Mouse (Mus musculus) E14TG2a.4 (cell line): Measurements from ENCODE around the gene Myl6.
"Not testable (repeated sequence)": the region's sequence is repeated elsewhere in the genome, so short reads cannot be mapped to it uniquely, and the experiment has no call there.

Experiments used
- H3K27me3 ChIP-seq: 2 replicates; pipeline ENCODE4 v1.6.1; 2014; ENCODE audit warnings: low read length, control low read depth; ENCODE audit not compliant: insufficient read depth
- H3K36me3 ChIP-seq: 2 replicates; pipeline ENCODE4 v1.6.1; 2014; ENCODE audit warnings: low read length, control low read depth; ENCODE audit not compliant: insufficient read depth
- H3K4me1 ChIP-seq: replicated peaks from 2 replicates; pipeline ENCODE4 v1.6.1; 2014; ENCODE audit warnings: low read depth, low read length, control low read depth
- H3K4me3 ChIP-seq: replicated peaks from 2 replicates; pipeline ENCODE4 v1.5.1; 2014; ENCODE audit warnings: mild to moderate bottlenecking, low read length
- H3K9me3 ChIP-seq: 2 replicates; pipeline ENCODE4 v1.6.1; 2014; ENCODE audit warnings: low read length, control low read depth
- CTCF ChIP-seq: conservative IDR thresholded peaks from 2 replicates; pipeline ENCODE4 v1.5.1; 2014; ENCODE audit warnings: low read length
- NANOG ChIP-seq: IDR thresholded peaks from 2 replicates; pipeline ENCODE4 v1.6.1; 2014; ENCODE audit warnings: borderline replicate concordance, low read length, mixed read lengths
- POU5F1 ChIP-seq: IDR thresholded peaks from 2 replicates; pipeline ENCODE4 v1.6.1; 2014; ENCODE audit warnings: low read length, borderline replicate concordance

Gene Myl6

DNA sequence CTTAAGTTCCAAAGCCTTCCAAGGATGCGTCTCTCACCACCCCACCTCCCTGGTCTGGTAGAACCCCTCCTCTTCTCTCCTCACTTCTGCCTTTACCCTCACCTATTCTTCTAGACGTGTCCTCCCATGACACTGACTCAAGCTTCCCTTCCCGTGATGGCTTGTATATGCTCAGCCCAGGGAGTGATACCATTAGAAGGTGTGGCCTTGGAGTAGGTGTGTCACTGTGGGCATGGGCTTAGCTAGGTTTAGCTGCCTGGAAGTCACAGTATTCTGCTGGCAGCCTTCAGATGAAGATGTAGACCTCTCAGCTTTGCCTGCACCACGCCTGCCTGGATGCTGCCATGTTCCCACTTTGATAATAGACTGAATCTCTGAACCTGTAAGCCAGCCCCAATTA is 21.1 kb upstream of the Myl6 start:
- Histone ChIP-seq H3K4me1 (peaks cover 52% of the 10 kb centered on the region), H3K36me3 (peaks cover 97% of the 10 kb centered on the region), H3K9me3 (no peaks in the 10 kb centered on the region), H3K4me3 (no peak overlapping the region), H3K27me3 (no peaks in the 10 kb centered on the region)
- TF ChIP-seq CTCF (no peak), POU5F1 (no peak), NANOG (no peak)

DNA sequence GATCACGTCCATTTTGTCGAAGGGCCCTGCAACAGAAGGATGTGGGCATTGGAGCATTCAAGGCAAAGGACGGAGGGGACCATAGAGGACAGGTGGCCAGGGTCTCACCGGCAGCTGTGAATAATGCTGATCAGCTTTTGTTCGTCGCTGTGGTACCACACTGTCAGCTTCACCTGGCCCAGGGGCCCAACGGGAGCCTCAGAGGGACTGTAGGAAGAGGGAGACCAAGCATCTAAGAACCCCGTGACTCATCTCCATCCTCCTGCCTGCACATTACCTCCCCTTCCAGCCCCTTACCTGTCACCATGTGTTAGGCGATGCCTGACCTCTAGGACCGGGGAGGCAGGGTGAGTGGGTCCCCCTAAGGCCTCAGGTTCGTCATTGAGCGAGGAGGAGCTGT is 17.8 kb upstream of the Myl6 start:
- H3K9me3 ChIP-seq: no peaks in the 10 kb centered on the region
- peaks cover 41% of the 10 kb centered on the region for H3K4me1 ChIP-seq
- H3K4me3 ChIP-seq: no peak overlapping the region
- H3K27me3 ChIP-seq: no peaks in the 10 kb centered on the region
- H3K36me3 ChIP-seq: peaks cover 69% of the 10 kb centered on the region
- no peak for TF ChIP-seq NANOG
- TF ChIP-seq CTCF: no peak
- no peak for TF ChIP-seq POU5F1

DNA sequence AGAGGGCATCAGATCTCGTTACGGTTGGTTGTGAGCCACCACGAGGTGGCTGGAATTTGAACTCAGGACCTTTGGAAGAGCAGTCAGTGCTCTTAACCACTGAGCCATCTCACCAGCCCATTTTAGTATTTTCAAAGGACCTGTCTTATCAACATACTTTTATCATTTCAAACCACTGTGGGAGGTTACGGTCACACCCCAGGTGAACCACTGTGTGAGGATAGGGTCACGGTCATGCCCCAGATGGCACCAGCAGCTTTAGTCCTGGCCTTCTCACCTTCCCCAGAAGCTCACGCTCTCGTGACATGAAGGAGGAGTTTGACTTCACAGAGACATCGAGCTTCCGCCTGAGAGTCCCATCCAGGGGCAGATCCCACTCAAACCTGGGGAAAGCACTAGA is 17.2 kb upstream of the Myl6 start:
- Histone ChIP-seq H3K36me3 (peaks cover 64% of the 10 kb centered on the region), H3K27me3 (no peaks in the 10 kb centered on the region), H3K4me1 (peaks cover 41% of the 10 kb centered on the region), H3K9me3 (no peaks in the 10 kb centered on the region), H3K4me3 (no peak overlapping the region)
- TF ChIP-seq CTCF (no peak), NANOG (no peak), POU5F1 (no peak)

DNA sequence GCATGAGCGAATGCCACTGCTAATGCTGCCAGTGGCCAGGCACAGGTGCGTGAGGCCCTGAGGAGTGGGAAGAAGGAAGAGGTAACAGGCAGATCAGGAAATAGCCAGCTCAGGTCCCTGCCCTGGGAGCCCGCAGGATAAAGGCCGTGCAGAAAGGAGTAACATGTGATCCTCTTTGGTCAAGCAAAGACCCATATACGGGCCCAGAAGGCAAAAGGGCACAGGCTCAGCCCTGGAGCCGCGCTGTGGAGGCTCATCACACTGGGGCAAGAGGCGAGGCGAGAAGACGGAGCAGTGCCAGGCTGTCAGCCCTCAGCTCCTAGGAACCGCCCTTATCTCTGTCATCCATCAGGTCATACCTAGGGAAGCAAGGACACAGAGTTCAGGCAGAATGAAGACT is 16.4 kb upstream of the Myl6 start:
- no peaks in the 10 kb centered on the region for H3K9me3 ChIP-seq
- H3K36me3 ChIP-seq: peaks cover 55% of the 10 kb centered on the region
- no peak overlapping the region for H3K4me3 ChIP-seq
- TF ChIP-seq POU5F1: no peak
- no peak for TF ChIP-seq CTCF
- TF ChIP-seq NANOG: no peak
- no peaks in the 10 kb centered on the region for H3K27me3 ChIP-seq
- H3K4me1 ChIP-seq: peaks cover 36% of the 10 kb centered on the region

DNA sequence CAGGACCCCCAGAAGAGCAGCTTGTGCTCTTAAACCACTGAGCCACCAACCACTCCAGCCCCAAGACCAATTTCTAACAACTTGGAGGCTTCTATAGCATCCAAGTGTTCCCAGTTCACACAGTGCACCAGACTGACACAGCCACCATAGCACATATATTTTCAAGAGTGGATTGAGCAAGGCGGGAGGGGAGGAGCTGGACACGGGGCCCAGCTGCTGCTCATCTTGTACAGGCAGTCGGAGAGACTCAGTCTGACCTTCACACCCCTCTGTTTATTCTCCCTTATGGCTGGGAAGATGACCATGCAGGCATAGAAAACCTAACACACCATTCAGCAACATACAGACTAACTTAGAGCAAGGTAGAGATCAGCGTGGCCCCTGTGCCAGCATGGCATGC is 15.9 kb upstream of the Myl6 start:
- Histone ChIP-seq H3K4me3 (no peak overlapping the region), H3K4me1 (peaks cover 39% of the 10 kb centered on the region), H3K9me3 (no peaks in the 10 kb centered on the region), H3K27me3 (no peaks in the 10 kb centered on the region), H3K36me3 (peaks cover 50% of the 10 kb centered on the region)
- TF ChIP-seq NANOG (no peak), POU5F1 (no peak), CTCF (no peak)

DNA sequence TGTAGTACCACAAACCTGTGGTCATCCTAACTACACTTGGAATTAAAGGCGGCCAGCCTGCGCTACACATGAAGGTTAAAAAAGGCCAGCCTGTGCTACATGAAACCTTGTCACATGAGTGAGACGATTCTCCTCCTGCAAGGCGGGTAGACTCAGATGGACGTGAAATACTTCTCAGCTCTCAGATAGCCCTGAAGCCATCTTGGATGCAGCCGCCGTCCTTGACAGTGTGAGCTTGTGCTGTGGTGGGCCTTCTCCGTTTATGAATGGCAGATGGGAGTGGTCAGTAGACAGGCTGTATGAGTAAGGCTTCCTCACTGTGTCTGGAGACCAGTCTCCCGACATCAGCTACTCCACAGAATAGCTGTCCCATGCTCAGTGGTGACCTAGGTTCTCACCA is 15.3 kb upstream of the Myl6 start:
- H3K9me3 ChIP-seq: no peaks in the 10 kb centered on the region
- H3K27me3 ChIP-seq: no peaks in the 10 kb centered on the region
- TF ChIP-seq POU5F1 (no peak), NANOG (no peak), CTCF (no peak)
- peaks cover 45% of the 10 kb centered on the region for H3K4me1 ChIP-seq
- peak overlapping the region; percentile 41; the same call in 1 of the 2 replicates for H3K4me3 ChIP-seq
- peaks cover 44% of the 10 kb centered on the region for H3K36me3 ChIP-seq

DNA sequence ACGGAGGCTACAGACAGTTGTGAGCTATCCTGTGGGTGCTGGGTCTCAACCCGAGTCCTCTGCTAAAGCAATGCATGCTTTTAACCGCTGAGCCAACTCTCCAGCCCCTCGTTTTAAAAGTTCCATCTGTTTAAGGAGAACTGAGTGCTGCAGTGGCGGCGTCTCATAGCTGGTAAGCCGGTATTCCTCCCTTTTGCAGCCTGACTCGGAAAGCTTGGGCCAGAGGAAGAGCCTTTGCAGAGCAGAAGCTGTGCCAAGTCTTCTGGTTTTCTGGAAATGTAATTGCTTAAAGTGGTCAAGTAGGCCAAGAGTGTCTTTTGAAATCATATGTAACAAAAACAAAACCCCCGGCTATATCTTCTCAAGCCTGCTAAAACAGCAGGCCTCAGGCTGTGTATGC is 14.3 kb upstream of the Myl6 start:
- H3K4me1 ChIP-seq: peaks cover 51% of the 10 kb centered on the region

DNA sequence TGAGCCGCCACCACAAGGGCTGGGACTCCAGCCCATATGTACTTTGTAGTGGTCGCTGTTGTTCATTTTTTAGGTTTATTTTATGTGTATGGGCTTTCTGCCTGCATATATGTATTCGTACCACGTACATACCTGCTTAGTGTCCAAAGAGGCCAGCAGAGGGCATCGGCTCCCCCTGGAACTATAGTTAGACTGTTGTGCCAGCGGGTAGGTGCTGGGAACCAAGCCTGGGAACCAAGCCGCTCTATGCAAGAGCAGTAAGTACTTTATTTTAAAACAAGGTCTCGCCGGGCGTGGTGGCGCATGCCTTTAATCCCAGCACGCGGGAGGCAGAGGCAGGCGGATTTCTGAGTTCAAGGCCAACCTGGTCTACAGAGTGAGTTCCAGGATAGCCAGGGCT is 12.0 kb upstream of the Myl6 start:
- Histone ChIP-seq H3K9me3 (no peaks in the 10 kb centered on the region), H3K36me3 (peaks cover 12% of the 10 kb centered on the region), H3K27me3 (no peaks in the 10 kb centered on the region), H3K4me1 (peaks cover 48% of the 10 kb centered on the region), H3K4me3 (no peak overlapping the region)
- TF ChIP-seq CTCF (peak; percentile 18; the same call in 1 of the 2 replicates), NANOG (no peak)

More for the DNA sequence above, 14.3 kb upstream of the Myl6 start:
- Histone ChIP-seq H3K4me3 (no peak overlapping the region), H3K9me3 (no peaks in the 10 kb centered on the region), H3K27me3 (no peaks in the 10 kb centered on the region), H3K36me3 (peaks cover 35% of the 10 kb centered on the region)
- no peak for TF ChIP-seq POU5F1
- TF ChIP-seq CTCF: no peak

DNA sequence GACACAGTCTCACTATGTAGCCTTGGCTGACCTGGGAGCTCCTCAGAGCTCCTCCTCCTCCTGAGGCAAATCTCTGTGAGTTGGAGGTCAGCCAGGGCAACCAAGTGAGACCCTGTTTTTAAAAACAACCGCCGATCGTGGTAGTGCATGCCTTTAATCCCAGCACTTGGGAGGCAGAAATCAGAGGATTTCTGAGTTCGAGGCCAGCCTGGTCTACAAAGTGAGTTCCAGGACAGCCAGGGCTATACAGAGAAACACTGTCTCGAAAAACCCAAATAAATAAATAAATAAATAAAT is 11.4 kb upstream of the Myl6 start:
- H3K4me3 ChIP-seq, H3K36me3 ChIP-seq, H3K27me3 ChIP-seq, H3K9me3 ChIP-seq: not testable (repeated sequence)
- peaks cover 42% of the 10 kb centered on the region for H3K4me1 ChIP-seq
